Mouse (Mus musculus) forebrain, embryonic 16.5 days (tissue): ENCODE measurements at regions not wholly inside any gene's neighbourhood (a gene's known extent, or its start where the extent isn't known, plus 50 kb on each side); places are given as distances from the start of the nearest gene placed in this dataset.

Experiments
- ATAC-seq: fragments of 200-750 bp; cut with Nextera tagmentation; 2 replicates; pipeline ENCODE4 v1.8.0; 2017; ENCODE audit warnings: mild to moderate bottlenecking, moderate library complexity
- H3K27ac ChIP-seq: fragments of 300-500 bp; sonication (generic); 2 replicates; pipeline ENCODE4 v1.5.1; 2014; ENCODE audit warnings: low read length, control low read depth
- H3K27me3 ChIP-seq: fragments of 300-500 bp; sonication (generic); replicated peaks from 2 replicates; pipeline ENCODE4 v1.6.1; 2014; ENCODE audit warnings: low read length; ENCODE audit not compliant: control insufficient read depth, insufficient read depth
- H3K36me3 ChIP-seq: fragments of 300-500 bp; sonication (generic); 2 replicates; pipeline ENCODE4 v1.6.1; 2014; ENCODE audit not compliant: control insufficient read depth, insufficient read depth
- H3K4me1 ChIP-seq: fragments of 300-500 bp; sonication (generic); replicated peaks from 2 replicates; pipeline ENCODE4 v1.6.1; 2014; ENCODE audit warnings: low read length; ENCODE audit not compliant: control insufficient read depth, insufficient read depth
- H3K4me2 ChIP-seq: fragments of 300-500 bp; sonication (generic); 2 replicates; pipeline ENCODE4 v1.6.1; 2014; ENCODE audit warnings: mild to moderate bottlenecking, low read length, control low read depth
- H3K4me3 ChIP-seq: fragments of 300-500 bp; sonication (generic); replicated peaks from 2 replicates; pipeline ENCODE4 v1.5.1; 2014; ENCODE audit warnings: mild to moderate bottlenecking, low read length, control low read depth
- H3K9ac ChIP-seq: fragments of 300-500 bp; sonication (generic); replicated peaks from 2 replicates; pipeline ENCODE4 v1.6.1; 2014; ENCODE audit warnings: low read depth, low read length, control low read depth
- H3K9me3 ChIP-seq: fragments of 300-500 bp; sonication (generic); 2 replicates; pipeline ENCODE4 v1.6.1; 2016; ENCODE audit warnings: low read length; ENCODE audit not compliant: control insufficient read depth
- WGBS: fragments of 180-500 bp; shearing (Covaris S2); extraction: QIAGEN DNeasy Blood & Tissue Kit; methylation state at CpG from one replicate; pipeline ENCODE4 v1.1.7; 2014; 5-methylcytosine and 5-hydroxymethylcytosine counted together

DNA sequence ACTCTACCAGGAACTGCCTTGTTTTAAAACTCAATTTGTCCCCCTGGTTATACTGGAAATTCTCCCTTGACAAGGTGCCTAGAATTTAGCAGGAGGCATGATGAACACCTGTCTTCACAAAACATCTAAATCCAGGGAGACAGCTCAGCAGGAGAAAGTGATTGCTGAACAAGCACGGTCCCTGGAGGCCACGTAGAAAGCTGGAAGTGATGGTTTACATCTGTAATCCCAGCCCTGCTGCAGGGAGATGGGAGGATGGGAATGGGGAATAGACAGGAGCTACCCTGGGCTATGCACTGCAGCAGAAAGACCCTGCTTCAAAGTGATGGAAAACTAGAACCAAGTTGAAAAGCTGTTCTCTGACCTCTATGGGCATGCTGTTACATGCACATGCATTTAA, 119.1 kb upstream of the Gm10295 start:
- no peaks in the 10 kb centered on the region for H3K27me3 ChIP-seq
- no peak overlapping the region for H3K4me2 ChIP-seq
- no peak overlapping the region for H3K27ac ChIP-seq
- H3K9ac ChIP-seq, result no peak overlapping the region
- no peaks in the 10 kb centered on the region for H3K9me3 ChIP-seq
- no peak overlapping the region for H3K4me3 ChIP-seq
- no peaks in the 10 kb centered on the region for H3K36me3 ChIP-seq
- H3K4me1 ChIP-seq, result peaks cover 11% of the 10 kb centered on the region
- no peak for ATAC-seq
- 63% methylated on average over 2 of the region's 2 CpGs for WGBS

DNA sequence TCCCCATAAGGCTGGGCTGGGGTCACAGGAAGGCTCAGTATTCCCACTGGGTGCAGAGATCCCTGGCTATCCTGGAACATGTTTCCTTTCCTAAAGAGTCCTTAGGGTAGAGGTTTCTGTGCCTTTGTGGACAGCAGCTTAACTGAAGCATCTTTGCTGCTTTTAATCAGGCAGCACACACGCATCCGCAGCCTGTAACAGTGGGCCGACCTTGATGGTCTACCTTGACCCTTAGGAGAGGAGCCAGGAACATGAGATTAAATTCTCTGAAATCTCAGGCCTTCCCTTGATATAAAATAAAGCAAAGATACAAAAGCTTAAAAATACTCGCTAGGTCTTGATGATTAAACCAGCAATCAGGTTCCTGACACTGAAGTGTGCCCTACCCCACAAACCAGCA, 118.7 kb upstream of the Gm10295 start:
- ATAC-seq, result no peak
- no peak overlapping the region for H3K4me3 ChIP-seq
- H3K4me1 ChIP-seq, result peaks cover 11% of the 10 kb centered on the region
- no peaks in the 10 kb centered on the region for H3K9me3 ChIP-seq
- no peak overlapping the region for H3K27ac ChIP-seq
- no peaks in the 10 kb centered on the region for H3K27me3 ChIP-seq
- H3K4me2 ChIP-seq, result no peak overlapping the region
- WGBS, result 91% methylated on average over 4 of the region's 4 CpGs
- no peaks in the 10 kb centered on the region for H3K36me3 ChIP-seq
- no peak overlapping the region for H3K9ac ChIP-seq

DNA sequence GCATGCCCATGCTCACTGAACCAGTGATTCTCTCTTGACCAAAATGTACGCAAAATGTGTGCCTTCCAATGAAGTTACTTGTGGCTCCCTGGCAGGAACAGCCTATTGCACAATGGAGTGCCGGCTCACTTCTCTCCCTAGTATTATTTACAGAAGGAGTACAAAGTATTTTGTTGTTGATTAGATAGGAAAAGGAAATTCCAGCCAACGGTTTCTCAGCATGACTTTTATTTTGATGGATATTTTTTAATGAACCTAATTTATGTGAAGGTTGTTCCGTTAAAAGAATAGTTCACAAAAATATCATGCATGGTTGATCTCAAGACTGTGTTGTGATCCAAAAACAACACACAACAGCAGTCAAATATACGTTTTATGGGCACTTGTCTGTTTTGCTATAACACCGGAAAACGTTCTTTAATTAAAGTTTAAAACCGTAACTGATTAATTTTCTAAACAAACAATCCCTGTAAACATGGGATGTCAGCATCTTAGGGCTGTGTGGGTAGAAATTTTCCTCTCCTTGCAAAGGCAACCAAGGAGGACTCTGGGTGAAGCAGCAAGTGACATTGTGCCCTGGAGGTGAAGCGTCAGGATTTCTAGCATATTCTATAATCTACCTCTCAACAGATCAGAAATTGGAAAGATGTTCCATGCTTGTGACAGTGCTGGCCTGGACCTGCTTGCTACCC, 116.3 kb upstream of the Gm10295 start:
- 63% methylated on average over 9 of the region's 9 CpGs for WGBS
- Histone ChIP-seq H3K4me1 (peaks cover 11% of the 10 kb centered on the region), H3K27me3 (no peaks in the 10 kb centered on the region), H3K4me2 (no peak overlapping the region), H3K36me3 (no peaks in the 10 kb centered on the region), H3K4me3 (no peak overlapping the region), H3K27ac (no peak overlapping the region), H3K9ac (no peak overlapping the region), H3K9me3 (no peaks in the 10 kb centered on the region)
- ATAC-seq, result no peak

DNA sequence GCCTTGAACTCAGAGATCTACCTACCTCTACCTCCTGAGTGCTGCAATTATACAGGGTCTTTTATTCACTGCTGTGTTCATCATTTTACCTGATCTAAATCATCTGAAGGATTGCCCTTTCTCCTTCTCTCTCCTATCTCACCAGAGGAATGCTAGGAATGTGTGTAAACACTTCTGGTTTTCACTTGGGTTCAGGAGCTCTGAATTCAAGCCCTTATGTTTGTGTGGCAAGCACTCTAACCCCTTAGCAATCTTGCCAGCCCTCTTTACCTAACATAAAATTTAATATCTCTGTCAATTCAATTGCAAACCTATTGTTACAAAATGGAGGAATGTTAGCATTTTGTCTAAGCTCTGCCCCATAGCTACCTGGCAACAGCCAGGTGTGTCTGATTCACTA, 112.8 kb upstream of the Gm10295 start:
- ATAC-seq, result no peak
- H3K9me3 ChIP-seq, result no peaks in the 10 kb centered on the region
- H3K27ac ChIP-seq, result no peak overlapping the region
- no peaks in the 10 kb centered on the region for H3K4me1 ChIP-seq
- H3K4me2 ChIP-seq, result no peak overlapping the region
- no peak overlapping the region for H3K9ac ChIP-seq
- no peaks in the 10 kb centered on the region for H3K36me3 ChIP-seq
- no peaks in the 10 kb centered on the region for H3K27me3 ChIP-seq
- no peak overlapping the region for H3K4me3 ChIP-seq

DNA sequence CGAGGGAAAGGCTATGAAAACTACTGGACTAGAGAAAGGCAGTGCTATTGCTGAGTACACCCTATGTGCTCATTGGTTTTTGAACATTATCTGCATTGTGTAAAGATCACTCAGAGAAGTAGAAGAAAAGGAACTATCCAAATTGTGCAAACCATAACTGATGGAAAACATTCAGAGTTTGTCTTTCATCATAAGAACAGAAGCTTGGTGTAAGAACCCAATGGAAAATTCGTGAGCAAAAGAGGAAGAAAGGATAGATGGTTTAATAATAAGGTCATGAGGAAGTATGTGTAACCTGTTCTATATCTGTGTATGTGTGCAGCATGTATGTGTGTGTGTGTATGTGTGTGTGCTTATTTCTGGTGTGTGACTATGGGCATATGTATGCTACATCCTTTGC, 112.3 kb upstream of the Gm10295 start:
- Histone ChIP-seq H3K27ac (no peak overlapping the region), H3K4me1 (no peaks in the 10 kb centered on the region), H3K4me2 (no peak overlapping the region), H3K9me3 (no peaks in the 10 kb centered on the region), H3K4me3 (no peak overlapping the region), H3K36me3 (no peaks in the 10 kb centered on the region), H3K9ac (no peak overlapping the region), H3K27me3 (no peaks in the 10 kb centered on the region)
- 85% methylated on average over 2 of the region's 2 CpGs for WGBS
- no peak for ATAC-seq

DNA sequence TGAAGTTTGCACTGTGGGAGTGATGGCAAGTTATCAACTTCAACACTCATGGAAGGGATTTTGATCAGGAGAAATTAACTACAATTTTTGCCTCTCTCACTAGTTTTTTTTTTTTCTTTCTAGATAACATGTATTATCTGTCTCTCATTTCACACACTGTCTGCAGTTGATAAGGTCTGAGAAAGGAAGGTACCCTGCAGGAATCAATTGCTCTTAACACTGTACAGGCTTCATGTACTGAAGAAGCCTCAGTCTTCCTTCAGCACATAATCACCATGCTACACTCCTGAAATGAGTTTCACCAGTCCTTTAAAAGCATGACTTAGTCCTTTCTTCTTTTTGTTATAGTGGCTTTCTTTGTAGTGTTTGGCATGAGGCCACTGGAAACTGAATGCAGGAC, 108.5 kb upstream of the Gm10295 start:
- no peaks in the 10 kb centered on the region for H3K36me3 ChIP-seq
- no peaks in the 10 kb centered on the region for H3K4me1 ChIP-seq
- no peak overlapping the region for H3K9ac ChIP-seq
- ATAC-seq, result no peak
- H3K4me2 ChIP-seq, result no peak overlapping the region
- no peak overlapping the region for H3K4me3 ChIP-seq
- H3K27ac ChIP-seq, result no peak overlapping the region
- no peaks in the 10 kb centered on the region for H3K9me3 ChIP-seq
- no peaks in the 10 kb centered on the region for H3K27me3 ChIP-seq

DNA sequence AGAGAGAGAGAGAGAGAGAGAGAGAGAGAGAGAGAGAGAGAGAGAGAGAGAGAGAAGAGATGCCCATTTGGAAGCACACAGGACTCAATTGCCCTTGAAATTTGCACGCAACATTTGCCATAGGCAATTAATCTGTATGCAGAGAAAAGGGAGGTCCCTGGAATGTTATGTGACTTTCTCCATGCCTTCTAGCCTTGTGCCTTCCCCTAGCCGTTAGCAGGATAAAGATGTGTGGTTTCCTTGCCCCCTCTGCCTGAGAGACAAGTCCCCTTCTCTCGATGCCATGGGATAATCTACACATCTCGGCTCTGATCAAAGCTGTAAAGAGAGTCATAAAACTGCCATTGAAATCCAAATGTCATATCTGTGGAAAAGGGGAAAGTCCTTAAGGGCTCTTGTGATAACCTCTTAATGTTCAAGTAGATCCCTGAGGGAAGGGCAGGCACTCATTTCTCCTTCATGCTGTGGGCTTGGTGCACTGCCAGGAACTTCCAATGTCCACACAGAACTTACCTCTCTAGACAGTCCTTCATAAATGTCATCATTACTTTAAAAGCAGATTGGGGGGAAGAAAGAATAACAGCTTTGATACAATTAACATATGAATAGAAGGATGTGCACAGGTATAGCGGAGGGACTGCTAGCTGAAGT, 106.9 kb upstream of the Gm10295 start:
- Histone ChIP-seq H3K4me3 (no peak overlapping the region), H3K9me3 (no peaks in the 10 kb centered on the region), H3K4me1 (no peaks in the 10 kb centered on the region), H3K4me2 (no peak overlapping the region), H3K27me3 (no peaks in the 10 kb centered on the region), H3K9ac (no peak overlapping the region), H3K36me3 (no peaks in the 10 kb centered on the region), H3K27ac (no peak overlapping the region)
- 87% methylated on average over 5 of the region's 5 CpGs for WGBS
- no peak for ATAC-seq

DNA sequence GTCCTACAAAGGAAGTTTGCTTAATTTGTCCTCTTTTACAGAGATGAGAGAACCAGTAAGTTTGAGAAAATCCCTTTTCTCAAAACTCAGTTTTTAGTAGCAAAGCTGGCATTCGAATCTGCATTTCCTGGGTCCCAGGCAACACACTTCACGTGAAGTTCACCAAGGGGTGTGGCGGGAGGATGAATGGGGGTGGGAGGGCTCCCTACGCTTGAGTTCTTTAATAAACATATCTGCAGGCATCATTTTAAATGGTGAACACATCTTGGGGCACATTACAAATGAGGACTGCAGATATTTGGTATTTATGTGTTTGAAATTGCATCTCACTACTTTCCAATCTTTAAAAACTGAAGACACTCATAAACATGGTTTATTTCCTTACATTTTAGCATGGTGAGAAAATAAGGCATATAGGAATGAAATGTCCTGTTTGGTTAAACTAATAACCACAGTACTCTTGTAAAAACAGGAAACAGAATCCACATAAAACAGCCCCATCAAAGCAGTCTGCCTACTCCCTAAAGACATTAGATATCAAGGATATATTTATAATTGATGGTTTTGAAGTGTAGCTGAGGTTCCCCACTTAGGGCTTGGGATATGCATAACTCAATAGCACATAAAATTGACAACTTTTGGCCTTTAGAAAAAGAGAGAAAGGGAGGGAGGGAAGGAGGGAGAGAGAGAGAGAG, 106.3 kb upstream of the Gm10295 start:
- WGBS, result 91% methylated on average over 4 of the region's 4 CpGs
- H3K4me3 ChIP-seq, result no peak overlapping the region
- no peaks in the 10 kb centered on the region for H3K36me3 ChIP-seq
- ATAC-seq, result no peak
- no peaks in the 10 kb centered on the region for H3K4me1 ChIP-seq
- H3K27ac ChIP-seq, result no peak overlapping the region
- H3K9me3 ChIP-seq, result no peaks in the 10 kb centered on the region
- H3K9ac ChIP-seq, result no peak overlapping the region
- no peak overlapping the region for H3K4me2 ChIP-seq
- H3K27me3 ChIP-seq, result no peaks in the 10 kb centered on the region

DNA sequence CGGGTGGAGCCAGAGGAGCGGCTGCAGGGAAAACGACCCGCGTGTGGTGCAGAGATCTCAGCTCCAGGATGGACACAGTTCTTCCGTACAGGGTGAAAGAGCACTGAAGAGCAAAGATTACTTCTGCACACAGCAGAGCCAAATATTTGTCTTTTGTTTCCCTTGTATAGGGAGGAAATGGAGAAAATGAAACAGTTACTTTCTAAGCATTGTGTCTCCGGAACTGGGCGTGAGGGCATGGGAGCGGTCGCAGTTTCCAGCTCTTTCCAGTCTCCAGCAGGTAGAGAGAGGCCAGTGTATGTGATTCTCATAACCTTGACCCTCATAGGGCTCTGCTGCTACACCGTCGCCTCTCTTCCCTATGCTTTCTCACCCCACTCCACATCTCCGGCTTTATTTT, 105.1 kb upstream of the Gm10295 start:
- Histone ChIP-seq H3K4me2 (no peak overlapping the region), H3K4me3 (no peak overlapping the region), H3K36me3 (no peaks in the 10 kb centered on the region), H3K27ac (no peak overlapping the region), H3K9me3 (no peaks in the 10 kb centered on the region), H3K27me3 (no peaks in the 10 kb centered on the region), H3K9ac (no peak overlapping the region), H3K4me1 (no peaks in the 10 kb centered on the region)
- 88% methylated on average over 13 of the region's 13 CpGs for WGBS
- no peak for ATAC-seq
